Comparison of ENCODE assay signal across 18 mouse cellular contexts in the genomic region with DNA sequence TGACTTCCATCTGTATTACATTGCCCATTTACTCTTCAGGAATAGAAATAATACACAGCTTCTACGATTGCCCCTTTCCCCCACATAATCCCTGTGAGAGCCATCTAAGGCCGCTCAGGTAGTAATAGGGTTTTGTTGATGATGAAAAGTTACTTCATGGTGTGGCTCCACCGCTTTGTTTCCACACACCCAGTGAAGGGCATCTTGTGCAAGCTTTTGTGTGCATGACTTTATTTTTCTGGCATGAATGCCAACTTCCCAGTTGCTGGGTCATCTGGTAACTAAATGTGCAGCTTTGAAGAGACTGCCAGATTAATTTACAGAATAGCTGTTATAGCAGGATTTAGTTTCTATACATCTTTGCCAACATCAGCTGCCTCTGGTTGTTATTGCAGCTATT. TPM values are rescaled to one million over a fixed set of nuclear protein-coding genes. Genes with fewer than 3 reads are reported as not detected.
DNase-seq lines count a peak whose midpoint lies in the region; ATAC-seq lines count a peak whose summit lies in the region.
"Had no signal": no experiment of that assay in that cellular context is flagged by ENCODE, and none has a peak within 500 bp of the region (broad histone marks: within the 10 kb centered on the region; RNA-seq: fewer than 3 reads in every experiment).

No protein-coding gene starts in this region.

- peak; percentile 60 for DNase-seq in adrenal gland, adult 2 months
- DNase-seq in adrenal gland, postnatal 25 days: no peak
- peak; percentile 24 to 49 for DNase-seq in lung, adult 18-20 months
- no peak for DNase-seq in lung, postnatal 10 days
- peak; percentile 4 for DNase-seq in lung, postnatal 14 days
- DNase-seq in kidney, postnatal 10 days: no peak
- no peak for DNase-seq in right cerebral cortex, adult 18-20 months
- DNase-seq: cerebellum, adult 11 months; cerebellum, postnatal 10 days; gastrocnemius, postnatal 14 days; heart, postnatal 36 days; kidney, adult 11 months; kidney, postnatal 4 days; right cerebral cortex, postnatal 14 days; thymus, adult 2 months had no signal

- no peak for ATAC-seq in frontal cortex, adult (ENCODE audit: low TSS enrichment)
- ATAC-seq: forebrain, embryonic 14.5 days; midbrain, embryonic 16.5 days had no signal

RNA-seq across cellular contexts. Expression of a gene that starts 14.9 kb away (rescaled TPM):
- total RNA-seq in adrenal gland, adult 2 months (2021): 10 to 100 TPM in 1 of 2 experiments, 1 to 10 TPM in 1; 7.8 to 10.9 TPM
- polyA plus RNA-seq in adrenal gland, adult 2 months (2012; rRNA removed): 3.6 and 6.7 TPM in 2 replicates
- total RNA-seq in adrenal gland, postnatal 25 days (2021): 9.8 and 14.5 TPM in 2 replicates

RNA-seq across cellular contexts. Expression of a gene that starts 15.2 kb away (rescaled TPM):
- total RNA-seq in adrenal gland, adult 2 months (2021): 10 to 100 TPM; 13.2 to 17.5 TPM
- polyA plus RNA-seq in adrenal gland, adult 2 months (2012; rRNA removed): 3.4 and 6.8 TPM in 2 replicates
- total RNA-seq in adrenal gland, postnatal 25 days (2021): 13.7 and 20.2 TPM in 2 replicates

RNA-seq across cellular contexts. Expression of a gene that starts 38.7 kb away (rescaled TPM):
- under 1 TPM; 0.24 to 0.32 TPM for total RNA-seq in adrenal gland, adult 2 months (2021)
- polyA plus RNA-seq in adrenal gland, adult 2 months (2012; rRNA removed): 0.02 and 0.06 TPM in 2 replicates
- 0.27 TPM in 1 of 2 replicates, not detected in the other for total RNA-seq in adrenal gland, postnatal 25 days (2021)
- total RNA-seq: gastrocnemius, postnatal 14 days had no signal

Comparison
In these comparisons a context has a peak if more than half of its experiments do, and no peak if none do; other contexts are left out.
1. DNase-seq: peak in adrenal gland, adult 2 months (single experiment), lung, adult 18-20 months (2 of 2) and lung, postnatal 14 days (single experiment); none in adrenal gland, postnatal 25 days (single experiment), lung, postnatal 10 days (single experiment), kidney, postnatal 10 days (single experiment) and right cerebral cortex, adult 18-20 months (single experiment).